Mouse (Mus musculus) neutrophil, adult 83 days (primary cell): ENCODE measurements around the gene Olfr1012. TPM values are rescaled to one million over a fixed set of nuclear protein-coding genes. Genes with fewer than 3 reads are reported as not detected.

Experiments
- total RNA-seq, 2 experiments: library from RNA; stranded (reverse); gene quantifications; one replicate each; pipeline ENCODE4 v1.2.4; 2023

Gene Olfr1012
- total RNA-seq, result not detected

GRCm38 (mm10) chr2:85762666-85763065 is at the start of gene Olfr1012:
Olfr1012 (minus strand) TSS chr2:85762766.

GRCm38 (mm10) chr2:85802444-85802843 is 39.9 kb upstream of the Olfr1012 start, which contains the start of gene Olfr1016:
Olfr1016 (minus strand) TSS chr2:85802544.

GRCm38 (mm10) chr2:85781717-85782116 is 19.2 kb upstream of the Olfr1012 start, which contains the start of gene Olfr1015:
Olfr1015 (plus strand) TSS chr2:85782017.

DNA sequence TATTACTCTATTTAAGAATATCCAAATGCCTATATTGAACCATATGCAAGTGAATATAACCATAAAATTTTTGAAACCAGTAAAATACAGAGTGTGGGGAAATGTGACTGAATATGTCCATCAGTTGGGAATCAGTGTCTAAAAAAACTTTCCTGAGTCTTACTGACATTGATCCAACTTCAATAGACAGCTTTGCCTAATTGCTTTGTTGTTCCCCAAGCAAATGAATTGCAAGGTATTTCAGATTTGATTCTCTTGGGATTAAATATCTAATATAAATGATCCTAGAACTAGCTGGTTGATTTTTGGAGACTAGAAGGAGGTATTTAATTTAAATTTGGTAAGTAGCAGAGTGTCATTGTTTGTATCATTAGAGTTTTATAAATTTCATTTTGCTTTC is 9.8 kb upstream of the Olfr1012 start, which contains the start of gene Olfr1014:
TSS of gene Olfr1014 (plus strand) at position 301 of the 400 bp plus-strand sequence.

GRCm38 (mm10) chr2:85766798-85767197 is 4.2 kb upstream of the Olfr1012 start, which contains the start of gene Olfr1013:
Olfr1013 (plus strand) TSS chr2:85767098.

DNA sequence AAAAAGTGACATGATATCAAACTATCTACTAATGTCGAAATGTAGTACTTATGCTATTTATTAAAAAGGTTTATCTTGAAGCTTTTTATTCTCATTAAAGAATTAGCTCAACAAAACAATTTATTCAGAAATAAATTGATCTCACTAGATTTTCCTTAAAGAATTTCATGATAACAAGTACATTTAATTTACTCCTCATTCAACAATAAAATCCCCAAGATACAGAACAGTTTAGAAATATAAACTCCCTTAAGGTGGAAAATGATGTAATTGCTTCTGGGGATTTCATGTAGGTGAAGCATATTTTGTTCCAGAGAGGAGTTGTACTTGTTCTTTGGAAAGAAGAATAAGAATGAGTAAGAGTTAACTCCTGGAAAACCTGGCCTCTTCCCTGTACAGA is 47.4 kb downstream of the Olfr1012 start, which contains the start of gene Olfr1009:
TSS of gene Olfr1009 (plus strand) at position 301 of the 400 bp plus-strand sequence.

Other genes with a start within 250 kb of the Olfr1012 start
- not detected for gene 4833423E24Rik, start 243.7 kb downstream of the Olfr1012 start, total RNA-seq
- not detected for gene Olfr996, start 183.6 kb downstream of the Olfr1012 start, total RNA-seq
- gene Olfr998, start 173.8 kb downstream of the Olfr1012 start, total RNA-seq, result not detected
- not detected for gene Olfr1000, start 150.9 kb downstream of the Olfr1012 start, total RNA-seq
- not detected for gene Olfr1002, start 112.1 kb downstream of the Olfr1012 start, total RNA-seq
- not detected for gene Olfr154, start 98.3 kb downstream of the Olfr1012 start, total RNA-seq
- gene Olfr1006, start 84.0 kb downstream of the Olfr1012 start, total RNA-seq, result not detected
- gene Olfr1008, start 73.3 kb downstream of the Olfr1012 start, total RNA-seq, result not detected
- gene Olfr1009, start 47.3 kb downstream of the Olfr1012 start, total RNA-seq, result not detected
- not detected for gene Olfr1013, start 4.3 kb upstream of the Olfr1012 start, total RNA-seq
- gene Olfr1014, start 9.9 kb upstream of the Olfr1012 start, total RNA-seq, result not detected
- not detected for gene Olfr1015, start 19.3 kb upstream of the Olfr1012 start, total RNA-seq
- not detected for gene Olfr1016, start 39.8 kb upstream of the Olfr1012 start, total RNA-seq
- not detected for gene Olfr1018, start 55.7 kb upstream of the Olfr1012 start, total RNA-seq
- not detected for gene Olfr1019, start 82.7 kb upstream of the Olfr1012 start, total RNA-seq
- gene Olfr1020, start 84.3 kb upstream of the Olfr1012 start, total RNA-seq, result not detected
- not detected for gene Olfr1022, start 105.8 kb upstream of the Olfr1012 start, total RNA-seq
- gene Olfr1023, start 122.9 kb upstream of the Olfr1012 start, total RNA-seq, result not detected
- not detected for gene Olfr1024, start 142.3 kb upstream of the Olfr1012 start, total RNA-seq
- not detected for gene Olfr1025-ps1, start 152.4 kb upstream of the Olfr1012 start, total RNA-seq
- gene Olfr1026, start 158.8 kb upstream of the Olfr1012 start, total RNA-seq, result not detected
- gene Olfr1028, start 187.7 kb upstream of the Olfr1012 start, total RNA-seq, result not detected
- not detected for gene Olfr1029, start 211.1 kb upstream of the Olfr1012 start, total RNA-seq
- not detected for gene Olfr1030, start 216.5 kb upstream of the Olfr1012 start, total RNA-seq
- gene Olfr1031, start 227.5 kb upstream of the Olfr1012 start, total RNA-seq, result not detected
- not detected for gene Olfr1032, start 242.8 kb upstream of the Olfr1012 start, total RNA-seq